In genomic region chr4:108250501-108250900, GRCm38 (mm10) we compare ENCODE assay signal across 18 mouse cellular contexts. TPM values are rescaled to one million over a fixed set of nuclear protein-coding genes. Genes with fewer than 3 reads are reported as not detected.
DNase-seq lines count a peak whose midpoint lies in the region.
"Had no signal": no experiment of that assay in that cellular context is flagged by ENCODE, and none has a peak within 500 bp of the region (broad histone marks: within the 10 kb centered on the region; RNA-seq: fewer than 3 reads in every experiment).

No protein-coding gene starts in this region.

- DNase-seq in gastrocnemius, postnatal 25 days: peak; percentile 10
- DNase-seq in gastrocnemius, adult 18-20 months (ENCODE audit: low spot score): no peak
- DNase-seq in heart, adult 8-10 months (ENCODE audit: low spot score): peak; percentile 3
- DNase-seq in heart, postnatal 4 days: no peak
- peak; percentile 43 for DNase-seq in testis, postnatal 10 days (ENCODE audit: low spot score)
- no peak for DNase-seq in testis, postnatal 14 days (ENCODE audit: low spot score)
- DNase-seq in left cerebral cortex, postnatal 25 days (ENCODE audit: low spot score in 2 of 2): no peak
- DNase-seq: adrenal gland, adult 8-10 months; adrenal gland, postnatal 25 days; cerebellum, adult 11-12 months; cerebellum, adult 8-10 months; cerebellum, postnatal 10 days; cerebellum, postnatal 36 days; embryo, embryonic 11 days; gastrocnemius, postnatal 36 days; heart, adult 2 months; heart, postnatal 10 days had no signal

- intact Hi-C loops in left cerebral cortex, postnatal 25 days (cut with DNase I): loop anchor here (5.0 kb wide), 1 partner anchor 77 kb away; the partner anchor contains the start of gene Coa7

RNA-seq across cellular contexts. Expression of gene Zyg11a, which starts 32.7 kb away (rescaled TPM):
- under 1 TPM; 0.33 to 0.78 TPM for total RNA-seq in gastrocnemius, postnatal 25 days (2021)
- total RNA-seq in gastrocnemius, adult 18-20 months (2021): 1 to 10 TPM in 1 of 2 experiments, under 1 TPM in 1; 0.87 to 1.2 TPM
- total RNA-seq in heart, adult 8-10 months (2022): under 1 TPM in 2 of 4 experiments, not detected in 2; 0.13 to 0.20 TPM
- total RNA-seq in heart, postnatal 4 days (2021): not detected
- not detected for total RNA-seq in left cerebral cortex, postnatal 25 days (2021)
- total RNA-seq: heart, postnatal 10 days; hematopoietic stem cell, adult 5-6 weeks had no signal

RNA-seq across cellular contexts. Expression of gene Zyg11b, which starts 50.4 kb away (rescaled TPM):
- 10 to 100 TPM; 44.6 to 51.1 TPM for total RNA-seq in gastrocnemius, postnatal 25 days (2021)
- total RNA-seq in gastrocnemius, adult 18-20 months (2021): 10 to 100 TPM; 59.6 to 65.3 TPM
- total RNA-seq in heart, adult 8-10 months (2022): 10 to 100 TPM; 38.1 to 41.9 (median 40.5) TPM
- total RNA-seq in heart, postnatal 4 days (2021): 10 to 100 TPM; 30.9 to 31.4 TPM
- total RNA-seq in left cerebral cortex, postnatal 25 days (2021): 100 to 1,000 TPM; 107 TPM

Comparison
In these comparisons a context has a peak if more than half of its experiments do, and no peak if none do; other contexts are left out.
1. DNase-seq: peak in gastrocnemius, postnatal 25 days (single experiment), heart, adult 8-10 months (single experiment) and testis, postnatal 10 days (single experiment); none in gastrocnemius, adult 18-20 months (single experiment), heart, postnatal 4 days (single experiment), testis, postnatal 14 days (single experiment) and left cerebral cortex, postnatal 25 days (0 of 2).